Mouse (Mus musculus): ENCODE data around the gene Pja2. TPM values are rescaled to one million over a fixed set of nuclear protein-coding genes. Genes with fewer than 3 reads are reported as not detected.
A peak's percentile ranks its signal among the peaks of the same experiment; 100 is the strongest.
"Not testable (repeated sequence)": the region's sequence is repeated elsewhere in the genome, so short reads cannot be mapped to it uniquely, and the experiment has no call there.

Gene Pja2
- polyA plus RNA-seq, 1 experiment = 160 TPM

GRCm38 (mm10) chr17:64315428-64315827, 16.3 kb downstream of the Pja2 start:
- Histone ChIP-seq H3K4me1 (ENCODE audit: control insufficient read depth, insufficient read depth, low read length) (no peaks in the 10 kb centered on the region; the same call in 1 of the 2 replicates), H3K27me3 (ENCODE audit: control insufficient read depth, insufficient read depth, low read length) (no peaks in the 10 kb centered on the region), H3K4me3 (replicated peaks; ENCODE audit: insufficient read depth, low read depth, low read length) (no peak overlapping the region), H3K27ac (ENCODE audit: insufficient read depth, low read length) (no peak overlapping the region; the same call in 1 of the 2 replicates)
- no peak for DNase-seq
- no peak for TF ChIP-seq POLR2A (IDR thresholded peaks at IDR 0.05; ENCODE audit: borderline replicate concordance, insufficient read depth, low read length)
- TF ChIP-seq CTCF (IDR thresholded peaks at IDR 0.05; ENCODE audit: borderline replicate concordance, insufficient read depth, low read depth, low read length) = no peak

- DNase-seq; H3K4me1 ChIP-seq (ENCODE audit: control insufficient read depth, insufficient read depth, low read length); H3K27ac ChIP-seq (ENCODE audit: insufficient read depth, low read length); H3K27me3 ChIP-seq (ENCODE audit: control insufficient read depth, insufficient read depth, low read length); H3K4me3 ChIP-seq (replicated peaks; ENCODE audit: insufficient read depth, low read depth, low read length): not testable (repeated sequence)
- WGBS = 91% methylated on average over 1 of the region's 1 CpGs
Measured at GRCm38 (mm10) chr17:64314523-64314922, 17.2 kb downstream of the Pja2 start.

- H3K27me3 ChIP-seq (ENCODE audit: control insufficient read depth, insufficient read depth, low read length) = no peaks in the 10 kb centered on the region
- WGBS = 22% methylated on average over 5 of the region's 5 CpGs
- no peak overlapping the region for H3K4me3 ChIP-seq (replicated peaks; ENCODE audit: insufficient read depth, low read depth, low read length)
Measured at GRCm38 (mm10) chr17:64297628-64298027, 34.1 kb downstream of the Pja2 start.

GRCm38 (mm10) chr17:64292740-64293139, 39.0 kb downstream of the Pja2 start:
- no peak overlapping the region for H3K27ac ChIP-seq (ENCODE audit: insufficient read depth, low read length)
- peaks cover 3% of the 10 kb centered on the region; the same call in 1 of the 2 replicates for H3K4me1 ChIP-seq (ENCODE audit: control insufficient read depth, insufficient read depth, low read length)
- DNase-seq = no peak
- WGBS = 36% methylated on average over 8 of the region's 8 CpGs
- H3K27me3 ChIP-seq (ENCODE audit: control insufficient read depth, insufficient read depth, low read length) = no peaks in the 10 kb centered on the region
- TF ChIP-seq CTCF (IDR thresholded peaks at IDR 0.05; ENCODE audit: borderline replicate concordance, insufficient read depth, low read depth, low read length) (no peak), POLR2A (IDR thresholded peaks at IDR 0.05; ENCODE audit: borderline replicate concordance, insufficient read depth, low read length) (no peak)
- H3K4me3 ChIP-seq (replicated peaks; ENCODE audit: insufficient read depth, low read depth, low read length) = no peak overlapping the region

More at GRCm38 (mm10) chr17:64297628-64298027, 34.1 kb downstream of the Pja2 start:
- DNase-seq = no peak
- TF ChIP-seq CTCF (IDR thresholded peaks at IDR 0.05; ENCODE audit: borderline replicate concordance, insufficient read depth, low read depth, low read length) (no peak), POLR2A (IDR thresholded peaks at IDR 0.05; ENCODE audit: borderline replicate concordance, insufficient read depth, low read length) (no peak)
- H3K4me1 ChIP-seq (ENCODE audit: control insufficient read depth, insufficient read depth, low read length) = peaks cover 3% of the 10 kb centered on the region; the same call in 1 of the 2 replicates
- no peak overlapping the region for H3K27ac ChIP-seq (ENCODE audit: insufficient read depth, low read length)

- 37% methylated on average over 4 of the region's 4 CpGs for WGBS
- Histone ChIP-seq H3K4me3 (replicated peaks; ENCODE audit: insufficient read depth, low read depth, low read length) (no peak overlapping the region), H3K4me1 (ENCODE audit: control insufficient read depth, insufficient read depth, low read length) (peaks cover 3% of the 10 kb centered on the region; the same call in 1 of the 2 replicates), H3K27me3 (ENCODE audit: control insufficient read depth, insufficient read depth, low read length) (no peaks in the 10 kb centered on the region), H3K27ac (ENCODE audit: insufficient read depth, low read length) (no peak overlapping the region)
- TF ChIP-seq POLR2A (IDR thresholded peaks at IDR 0.05; ENCODE audit: borderline replicate concordance, insufficient read depth, low read length) (no peak), CTCF (IDR thresholded peaks at IDR 0.05; ENCODE audit: borderline replicate concordance, insufficient read depth, low read depth, low read length) (no peak)
- peak in 1 of 2 experiments; percentile 68 for DNase-seq
Measured at GRCm38 (mm10) chr17:64289684-64290083, 42.0 kb downstream of the Pja2 start.

- no peak overlapping the region for H3K4me3 ChIP-seq (replicated peaks; ENCODE audit: insufficient read depth, low read depth, low read length)
- peak; percentile 62 to 79 for DNase-seq
- H3K27me3 ChIP-seq (ENCODE audit: control insufficient read depth, insufficient read depth, low read length) = no peaks in the 10 kb centered on the region
- peaks cover 3% of the 10 kb centered on the region; the same call in 1 of the 2 replicates for H3K4me1 ChIP-seq (ENCODE audit: control insufficient read depth, insufficient read depth, low read length)
- TF ChIP-seq POLR2A (IDR thresholded peaks at IDR 0.05; ENCODE audit: borderline replicate concordance, insufficient read depth, low read length) (no peak), CTCF (IDR thresholded peaks at IDR 0.05; ENCODE audit: borderline replicate concordance, insufficient read depth, low read depth, low read length) (no peak)
- WGBS = 29% methylated on average over 7 of the region's 7 CpGs
- H3K27ac ChIP-seq (ENCODE audit: insufficient read depth, low read length) = no peak overlapping the region
Measured at GRCm38 (mm10) chr17:64288000-64288399, 43.7 kb downstream of the Pja2 start.

DNA sequence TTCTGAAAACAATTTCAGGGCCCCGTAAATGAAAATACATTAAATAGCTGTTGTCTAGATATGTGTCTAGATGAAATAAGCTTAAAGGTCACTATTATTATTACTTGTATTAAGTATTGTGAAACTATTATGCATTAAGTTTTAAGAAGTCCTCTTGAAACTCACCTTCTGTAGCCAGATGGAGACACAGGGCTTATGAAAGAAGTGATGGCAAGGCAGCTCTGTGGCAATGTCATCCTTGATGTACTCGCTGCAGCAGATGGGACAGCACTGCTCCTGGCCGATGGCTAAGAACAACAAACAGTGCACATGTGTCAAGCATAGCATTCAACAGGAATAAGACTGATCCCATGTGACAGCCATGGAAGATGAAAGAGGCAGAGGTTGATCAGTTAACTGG, 44.9 kb downstream of the Pja2 start:
- WGBS = 55% methylated on average over 3 of the region's 3 CpGs
- TF ChIP-seq CTCF (IDR thresholded peaks at IDR 0.05; ENCODE audit: borderline replicate concordance, insufficient read depth, low read depth, low read length) (no peak), POLR2A (IDR thresholded peaks at IDR 0.05; ENCODE audit: borderline replicate concordance, insufficient read depth, low read length) (no peak)

GRCm38 (mm10) chr17:64281368-64281767, 50.3 kb downstream of the Pja2 start:
- H3K4me3 ChIP-seq (replicated peaks; ENCODE audit: insufficient read depth, low read depth, low read length); H3K27ac ChIP-seq (ENCODE audit: insufficient read depth, low read length); DNase-seq; H3K4me1 ChIP-seq (ENCODE audit: control insufficient read depth, insufficient read depth, low read length); H3K27me3 ChIP-seq (ENCODE audit: control insufficient read depth, insufficient read depth, low read length): not testable (repeated sequence)
- 44% methylated on average over 3 of the region's 3 CpGs for WGBS

More for the DNA sequence above, 44.9 kb downstream of the Pja2 start:
- no peaks in the 10 kb centered on the region for H3K27me3 ChIP-seq (ENCODE audit: control insufficient read depth, insufficient read depth, low read length)
- no peak overlapping the region for H3K27ac ChIP-seq (ENCODE audit: insufficient read depth, low read length)
- no peak overlapping the region for H3K4me3 ChIP-seq (replicated peaks; ENCODE audit: insufficient read depth, low read depth, low read length)
- peaks cover 3% of the 10 kb centered on the region; the same call in 1 of the 2 replicates for H3K4me1 ChIP-seq (ENCODE audit: control insufficient read depth, insufficient read depth, low read length)
- DNase-seq = no peak
